Mouse (Mus musculus) forebrain, embryonic 16.5 days (tissue): Measurements from ENCODE around the gene Rap1gap2. TPM values are rescaled to one million over a fixed set of nuclear protein-coding genes. Genes with fewer than 3 reads are reported as not detected.

Source experiments
- ATAC-seq: fragments of 200-750 bp; cut with Nextera tagmentation; 2 replicates; pipeline ENCODE4 v1.8.0; 2017; ENCODE audit warnings: mild to moderate bottlenecking, moderate library complexity
- H3K27ac ChIP-seq: fragments of 300-500 bp; sonication (generic); 2 replicates; pipeline ENCODE4 v1.5.1; 2014; ENCODE audit warnings: low read length, control low read depth
- H3K27me3 ChIP-seq: fragments of 300-500 bp; sonication (generic); replicated peaks from 2 replicates; pipeline ENCODE4 v1.6.1; 2014; ENCODE audit warnings: low read length; ENCODE audit not compliant: control insufficient read depth, insufficient read depth
- H3K36me3 ChIP-seq: fragments of 300-500 bp; sonication (generic); 2 replicates; pipeline ENCODE4 v1.6.1; 2014; ENCODE audit not compliant: control insufficient read depth, insufficient read depth
- H3K4me1 ChIP-seq: fragments of 300-500 bp; sonication (generic); replicated peaks from 2 replicates; pipeline ENCODE4 v1.6.1; 2014; ENCODE audit warnings: low read length; ENCODE audit not compliant: control insufficient read depth, insufficient read depth
- H3K4me2 ChIP-seq: fragments of 300-500 bp; sonication (generic); 2 replicates; pipeline ENCODE4 v1.6.1; 2014; ENCODE audit warnings: mild to moderate bottlenecking, low read length, control low read depth
- H3K4me3 ChIP-seq: fragments of 300-500 bp; sonication (generic); replicated peaks from 2 replicates; pipeline ENCODE4 v1.5.1; 2014; ENCODE audit warnings: mild to moderate bottlenecking, low read length, control low read depth
- H3K9ac ChIP-seq: fragments of 300-500 bp; sonication (generic); replicated peaks from 2 replicates; pipeline ENCODE4 v1.6.1; 2014; ENCODE audit warnings: low read depth, low read length, control low read depth
- H3K9me3 ChIP-seq: fragments of 300-500 bp; sonication (generic); 2 replicates; pipeline ENCODE4 v1.6.1; 2016; ENCODE audit warnings: low read length; ENCODE audit not compliant: control insufficient read depth
- WGBS: fragments of 180-500 bp; shearing (Covaris S2); extraction: QIAGEN DNeasy Blood & Tissue Kit; methylation state at CpG from one replicate; pipeline ENCODE4 v1.1.7; 2014; 5-methylcytosine and 5-hydroxymethylcytosine counted together
- polyA plus RNA-seq: library from polyadenylated mRNA; unstranded; fragments of >200 nt; fragmentation: Nextera tagmentation; extraction: Ambion mirVana; gene quantifications from 2 replicates; pipeline ENCODE4 v1.2.1, GENCODE M21; 2015

Gene Rap1gap2
- polyA plus RNA-seq, 1 experiment from 2014 or later: 12.9 TPM

GRCm38 (mm10) chr11:74554683-74555341 lies 55.9 kb downstream of the Rap1gap2 start:
- Histone ChIP-seq H3K36me3 (no peaks in the 10 kb centered on the region), H3K9ac (no peak overlapping the region), H3K9me3 (no peaks in the 10 kb centered on the region), H3K4me1 (peaks cover 12% of the 10 kb centered on the region), H3K27me3 (no peaks in the 10 kb centered on the region), H3K4me2 (no peak overlapping the region), H3K4me3 (no peak overlapping the region), H3K27ac (peak overlapping the region; percentile 56)
- WGBS: 33% methylated on average over 15 of the region's 15 CpGs
- peak; percentile 79 for ATAC-seq

DNA sequence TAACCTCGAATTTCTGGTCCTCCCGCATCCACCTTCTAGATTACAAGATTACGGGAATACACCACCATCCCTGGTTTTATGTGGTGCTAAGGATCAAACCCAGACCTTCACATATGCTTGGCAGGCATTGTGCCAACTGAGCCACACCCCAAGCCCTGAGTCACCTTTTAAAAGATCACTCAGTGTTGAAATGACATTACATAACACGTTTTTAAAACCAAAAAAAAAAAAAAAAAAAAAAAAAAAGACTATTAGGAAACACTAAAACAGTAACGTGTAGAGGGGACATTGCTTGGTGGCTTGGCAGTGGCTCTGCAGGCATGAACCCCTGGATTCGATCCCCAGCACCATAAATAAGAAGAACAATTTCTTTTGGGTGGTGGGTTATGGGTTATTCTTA lies 59.1 kb downstream of the Rap1gap2 start:
- H3K9me3 ChIP-seq: no peaks in the 10 kb centered on the region
- no peak overlapping the region for H3K9ac ChIP-seq
- WGBS: 74% methylated on average over 6 of the region's 6 CpGs
- H3K4me2 ChIP-seq: no peak overlapping the region
- no peak overlapping the region for H3K27ac ChIP-seq
- H3K4me3 ChIP-seq: no peak overlapping the region
- no peaks in the 10 kb centered on the region for H3K27me3 ChIP-seq
- no peak for ATAC-seq
- H3K4me1 ChIP-seq: peaks cover 24% of the 10 kb centered on the region
- H3K36me3 ChIP-seq: no peaks in the 10 kb centered on the region

GRCm38 (mm10) chr11:74550615-74551102 lies 60.1 kb downstream of the Rap1gap2 start:
- Histone ChIP-seq H3K9ac (no peak overlapping the region), H3K36me3 (no peaks in the 10 kb centered on the region), H3K4me1 (peaks cover 21% of the 10 kb centered on the region), H3K27me3 (no peaks in the 10 kb centered on the region), H3K9me3 (no peaks in the 10 kb centered on the region), H3K27ac (no peak overlapping the region), H3K4me2 (no peak overlapping the region), H3K4me3 (no peak overlapping the region)
- WGBS: 71% methylated on average over 5 of the region's 5 CpGs
- ATAC-seq: no peak

GRCm38 (mm10) chr11:74548781-74549382 lies 61.8 kb downstream of the Rap1gap2 start:
- H3K4me2 ChIP-seq: no peak overlapping the region
- WGBS: 6% methylated on average over 7 of the region's 7 CpGs
- no peaks in the 10 kb centered on the region for H3K36me3 ChIP-seq
- H3K4me3 ChIP-seq: no peak overlapping the region
- no peak for ATAC-seq
- no peak overlapping the region for H3K27ac ChIP-seq
- no peaks in the 10 kb centered on the region for H3K27me3 ChIP-seq
- no peak overlapping the region for H3K9ac ChIP-seq
- H3K9me3 ChIP-seq: no peaks in the 10 kb centered on the region
- H3K4me1 ChIP-seq: peaks cover 12% of the 10 kb centered on the region; the same call in 1 of the 2 replicates

DNA sequence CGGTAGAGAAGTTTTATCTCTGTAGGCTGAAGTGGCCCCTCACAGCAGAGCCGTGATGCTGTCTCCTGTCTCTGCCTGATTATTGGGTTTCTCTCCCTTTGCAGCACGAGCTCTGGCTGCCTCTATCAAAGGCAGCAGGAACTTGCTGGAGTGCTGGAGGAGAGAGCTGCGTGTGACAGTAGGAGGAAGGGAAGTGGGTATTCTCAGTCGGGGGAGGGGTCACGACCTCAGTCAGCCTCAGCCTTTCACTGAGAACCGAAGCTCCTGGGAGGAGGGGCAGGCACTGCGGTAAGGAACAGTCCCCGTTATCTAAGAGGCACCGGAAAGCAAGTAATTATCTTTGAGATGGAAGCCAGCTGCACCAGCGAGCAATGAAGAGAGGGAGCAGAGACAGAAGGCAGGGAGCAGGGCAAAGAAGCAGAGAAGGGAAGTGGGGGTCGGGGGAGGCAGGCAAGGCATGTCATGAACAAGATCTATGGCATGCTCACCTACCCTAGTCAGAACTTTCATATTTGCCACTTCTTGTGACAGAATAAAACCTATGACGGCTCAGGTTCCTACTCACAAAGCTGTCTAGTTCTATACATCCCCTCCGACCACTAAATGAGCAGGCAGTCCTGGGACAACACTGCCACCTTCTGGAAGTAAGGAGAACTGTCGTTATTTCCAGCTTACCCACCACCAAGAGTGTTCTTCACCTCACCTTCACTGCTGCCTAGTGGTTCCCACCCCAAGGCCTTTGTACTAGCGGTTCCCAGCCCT lies 63.6 kb downstream of the Rap1gap2 start:
- Histone ChIP-seq H3K36me3 (no peaks in the 10 kb centered on the region), H3K4me3 (peak overlapping the region; percentile 25), H3K9me3 (no peaks in the 10 kb centered on the region), H3K9ac (peak overlapping the region; percentile 42), H3K4me2 (peak overlapping the region; percentile 56), H3K27ac (peak overlapping the region; percentile 60), H3K27me3 (no peaks in the 10 kb centered on the region), H3K4me1 (peaks cover 12% of the 10 kb centered on the region; the same call in 1 of the 2 replicates)
- peak; percentile 79 for ATAC-seq
- 5% methylated on average over 16 of the region's 16 CpGs for WGBS

DNA sequence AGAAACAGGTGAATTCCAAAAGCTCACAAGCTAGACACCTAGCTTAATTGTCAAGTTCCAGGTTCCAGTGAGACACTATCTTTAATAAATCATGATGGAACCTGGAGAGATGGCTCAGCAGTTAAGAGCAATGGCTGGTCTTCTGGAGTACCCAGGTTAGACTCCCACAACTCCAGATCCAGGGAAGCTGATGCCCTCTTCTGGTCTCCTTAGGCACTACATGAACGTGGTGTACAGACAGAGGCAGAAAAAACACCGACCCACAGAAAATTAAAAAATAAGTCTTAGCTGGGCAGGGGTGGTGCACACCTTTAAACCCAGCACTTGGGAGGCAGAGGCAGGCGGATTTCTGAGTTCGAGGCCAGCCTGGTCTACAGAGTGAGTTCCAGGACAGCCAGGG lies 64.5 kb downstream of the Rap1gap2 start:
- 37% methylated on average over 4 of the region's 4 CpGs for WGBS
- no peak overlapping the region for H3K4me2 ChIP-seq
- H3K27ac ChIP-seq: no peak overlapping the region
- no peak overlapping the region for H3K9ac ChIP-seq
- peaks cover 12% of the 10 kb centered on the region; the same call in 1 of the 2 replicates for H3K4me1 ChIP-seq
- no peak for ATAC-seq
- no peaks in the 10 kb centered on the region for H3K36me3 ChIP-seq
- H3K4me3 ChIP-seq: no peak overlapping the region
- H3K27me3 ChIP-seq: no peaks in the 10 kb centered on the region
- H3K9me3 ChIP-seq: no peaks in the 10 kb centered on the region

DNA sequence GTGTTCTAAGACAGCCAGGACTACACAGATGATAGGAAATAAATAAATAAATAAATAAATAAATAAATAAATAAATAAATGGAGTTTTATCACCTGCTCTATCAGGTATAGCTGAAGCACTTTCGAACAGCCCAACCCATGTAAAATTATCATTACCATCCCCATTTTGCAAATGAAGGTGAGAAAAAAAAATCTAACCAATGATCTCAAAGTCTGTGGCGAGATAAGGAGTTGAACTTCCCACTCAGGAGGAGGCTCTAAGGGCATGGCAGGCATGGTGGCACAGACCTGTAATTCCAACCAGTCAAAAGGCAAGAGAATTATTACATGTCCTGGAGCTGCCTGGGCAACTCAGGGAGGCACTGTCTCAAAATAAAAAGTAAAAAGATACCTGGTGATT lies 65.2 kb downstream of the Rap1gap2 start:
- peaks cover 12% of the 10 kb centered on the region; the same call in 1 of the 2 replicates for H3K4me1 ChIP-seq
- no peak overlapping the region for H3K4me3 ChIP-seq
- H3K4me2 ChIP-seq: no peak overlapping the region
- no peaks in the 10 kb centered on the region for H3K36me3 ChIP-seq
- H3K27ac ChIP-seq: no peak overlapping the region
- ATAC-seq: no peak
- WGBS: 91% methylated on average over 2 of the region's 2 CpGs
- no peaks in the 10 kb centered on the region for H3K27me3 ChIP-seq
- no peak overlapping the region for H3K9ac ChIP-seq
- no peaks in the 10 kb centered on the region for H3K9me3 ChIP-seq

DNA sequence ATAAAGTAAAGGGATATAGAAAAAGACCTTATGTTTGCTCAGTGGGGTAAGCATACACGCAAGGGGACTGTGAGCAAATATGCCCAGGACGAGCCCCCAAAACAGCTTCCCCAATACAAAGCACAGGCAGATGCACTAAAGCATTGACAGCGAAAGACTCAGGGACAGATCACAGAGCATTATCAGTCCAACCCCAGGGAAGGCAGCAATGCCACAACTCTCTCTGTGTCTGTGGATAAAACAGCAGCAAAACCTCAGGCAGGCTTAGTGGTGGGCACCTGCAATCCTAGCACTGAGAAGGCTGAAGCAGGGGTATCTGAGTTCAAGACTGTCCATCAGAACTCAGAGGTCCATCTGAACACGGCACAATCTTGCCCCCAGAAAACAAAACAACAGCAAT lies 73.4 kb downstream of the Rap1gap2 start:
- Histone ChIP-seq H3K4me1 (no peaks in the 10 kb centered on the region), H3K27ac (no peak overlapping the region), H3K27me3 (no peaks in the 10 kb centered on the region), H3K36me3 (no peaks in the 10 kb centered on the region), H3K4me3 (no peak overlapping the region), H3K9ac (no peak overlapping the region), H3K9me3 (no peaks in the 10 kb centered on the region), H3K4me2 (no peak overlapping the region)
- ATAC-seq: no peak
- WGBS: 90% methylated on average over 4 of the region's 4 CpGs

GRCm38 (mm10) chr11:74536140-74536842 lies 74.4 kb downstream of the Rap1gap2 start:
- no peak overlapping the region for H3K27ac ChIP-seq
- no peaks in the 10 kb centered on the region for H3K36me3 ChIP-seq
- ATAC-seq: no peak
- H3K4me3 ChIP-seq: no peak overlapping the region
- H3K4me1 ChIP-seq: no peaks in the 10 kb centered on the region
- no peak overlapping the region for H3K4me2 ChIP-seq
- no peak overlapping the region for H3K9ac ChIP-seq
- WGBS: 42% methylated on average over 14 of the region's 14 CpGs
- no peaks in the 10 kb centered on the region for H3K9me3 ChIP-seq
- no peaks in the 10 kb centered on the region for H3K27me3 ChIP-seq
